Mouse (Mus musculus) embryonic facial prominence, embryonic 15.5 days (tissue): ENCODE data around the gene Pbx4. TPM values are rescaled to one million over a fixed set of nuclear protein-coding genes. Genes with fewer than 3 reads are reported as not detected.

Experiments
- ATAC-seq: fragments of 200-750 bp; cut with Nextera tagmentation; 2 replicates; pipeline ENCODE4 v1.8.0; 2017; ENCODE audit warnings: low read depth, moderate TSS enrichment; ENCODE audit not compliant: insufficient number of reproducible peaks, low FRiP score, low TSS enrichment
- H3K27ac ChIP-seq: fragments of 300-500 bp; sonication (generic); replicated peaks from 2 replicates; pipeline ENCODE4 v1.5.1; 2015; ENCODE audit warnings: mild to moderate bottlenecking, inconsistent platforms
- H3K27me3 ChIP-seq: fragments of 300-500 bp; sonication (generic); 2 replicates; pipeline ENCODE4 v1.6.1; 2015; ENCODE audit warnings: inconsistent platforms
- H3K36me3 ChIP-seq: fragments of 300-500 bp; sonication (generic); 2 replicates; pipeline ENCODE4 v1.6.1; 2015; ENCODE audit warnings: mild to moderate bottlenecking, inconsistent platforms
- H3K4me1 ChIP-seq: fragments of 300-500 bp; sonication (generic); 2 replicates; pipeline ENCODE4 v1.6.1; 2015; ENCODE audit warnings: inconsistent platforms
- H3K4me2 ChIP-seq: fragments of 300-500 bp; sonication (generic); replicated peaks from 2 replicates; pipeline ENCODE4 v1.6.1; 2015; ENCODE audit warnings: mild to moderate bottlenecking, inconsistent platforms
- H3K4me3 ChIP-seq: fragments of 300-500 bp; sonication (generic); replicated peaks from 2 replicates; pipeline ENCODE4 v1.5.1; 2015; ENCODE audit warnings: mild to moderate bottlenecking, inconsistent platforms
- H3K9ac ChIP-seq: fragments of 300-500 bp; sonication (generic); 2 replicates; pipeline ENCODE4 v1.6.1; 2015; ENCODE audit warnings: inconsistent platforms
- H3K9me3 ChIP-seq: fragments of 300-500 bp; sonication (generic); replicated peaks from 2 replicates; pipeline ENCODE4 v1.6.1; 2016; ENCODE audit warnings: inconsistent platforms
- WGBS: fragments of 180-500 bp; shearing (Covaris S2); methylation state at CpG from one replicate; pipeline ENCODE4 v1.1.7; 2015; 5-methylcytosine and 5-hydroxymethylcytosine counted together
- polyA plus RNA-seq: library from polyadenylated mRNA; unstranded; fragments of >200 nt; fragmentation: Nextera tagmentation; extraction: Ambion mirVana; gene quantifications from 2 replicates; pipeline ENCODE4 v1.2.1, GENCODE M21; 2015

The Pbx4 gene
- polyA plus RNA-seq, 1 experiment from 2014 or later: 19.4 TPM

DNA sequence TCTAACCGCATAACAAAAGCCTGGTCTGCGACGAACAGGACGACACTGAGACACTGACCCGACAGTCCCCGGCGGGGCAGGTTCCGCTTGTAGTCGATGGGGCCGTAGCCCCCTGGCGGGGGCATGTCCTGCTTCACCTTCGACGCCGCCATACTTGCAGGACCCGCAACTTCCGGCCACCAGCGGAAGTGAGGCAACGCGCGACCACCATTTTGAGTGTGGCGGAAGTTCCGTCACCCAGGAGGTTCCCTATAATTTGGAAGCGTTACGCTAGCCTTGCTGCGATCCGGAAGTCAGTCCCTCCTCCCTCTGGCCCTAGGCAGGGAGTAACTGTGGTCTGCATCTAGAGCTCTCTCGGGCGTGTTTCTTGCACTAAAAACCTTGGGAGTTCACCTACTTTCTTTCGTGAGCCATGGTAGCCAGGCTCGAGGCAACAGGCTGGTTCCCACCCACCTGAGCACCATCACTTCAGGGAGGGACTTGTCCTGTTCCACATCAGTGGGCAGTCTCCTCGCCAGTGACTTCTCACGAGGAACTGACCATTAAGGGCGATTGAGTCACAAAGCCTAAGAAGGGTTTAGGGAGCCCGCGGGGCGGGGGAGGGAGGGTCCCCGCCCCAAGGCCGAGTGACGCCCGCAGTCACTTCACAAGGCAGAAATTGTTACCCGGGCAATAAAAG is 69.3 kb downstream of the Pbx4 start:
- Histone ChIP-seq H3K4me1 (peaks cover 43% of the 10 kb centered on the region), H3K9me3 (no peaks in the 10 kb centered on the region), H3K27me3 (no peaks in the 10 kb centered on the region), H3K9ac (peak overlapping the region; percentile 66), H3K27ac (peak overlapping the region; percentile 96), H3K4me3 (peak overlapping the region; percentile 79), H3K36me3 (peaks cover 16% of the 10 kb centered on the region; the same call in 1 of the 2 replicates), H3K4me2 (peak overlapping the region; percentile 95)
- WGBS: under 1% methylated on average over 41 of the region's 41 CpGs
- ATAC-seq: peak; percentile 76

DNA sequence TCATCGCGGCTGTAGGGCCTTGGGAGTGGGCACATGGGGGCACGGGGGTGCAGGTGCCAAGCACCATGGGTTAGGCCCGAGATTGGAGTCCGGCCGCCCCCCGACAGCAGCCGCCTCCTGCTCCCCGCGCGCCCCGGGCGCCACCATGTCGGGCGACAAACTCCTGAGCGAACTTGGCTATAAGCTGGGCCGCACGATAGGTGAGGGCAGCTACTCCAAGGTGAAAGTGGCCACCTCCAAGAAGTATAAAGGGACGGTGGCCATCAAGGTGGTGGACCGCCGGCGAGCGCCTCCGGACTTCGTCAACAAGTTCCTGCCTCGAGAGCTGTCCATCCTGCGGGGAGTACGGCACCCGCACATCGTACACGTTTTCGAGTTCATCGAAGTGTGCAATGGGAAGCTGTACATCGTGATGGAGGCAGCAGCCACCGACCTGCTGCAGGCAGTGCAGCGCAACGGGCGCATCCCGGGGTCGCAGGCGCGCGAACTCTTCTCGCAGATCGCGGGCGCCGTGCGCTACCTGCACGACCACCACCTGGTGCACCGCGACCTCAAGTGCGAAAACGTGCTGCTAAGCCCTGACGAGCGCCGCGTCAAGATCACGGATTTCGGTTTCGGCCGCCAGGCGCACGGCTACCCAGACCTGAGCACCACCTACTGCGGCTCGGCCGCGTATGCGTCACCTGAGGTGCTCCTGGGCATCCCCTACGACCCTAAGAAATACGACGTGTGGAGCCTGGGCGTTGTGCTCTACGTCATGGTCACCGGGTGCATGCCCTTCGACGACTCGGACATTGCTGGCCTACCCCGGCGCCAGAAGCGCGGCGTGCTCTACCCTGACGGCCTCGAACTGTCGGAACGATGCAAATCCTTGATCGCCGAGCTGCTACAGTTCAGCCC is 70.1 kb downstream of the Pbx4 start, which contains the start of the genes Tssk6, Ndufa13 and Yjefn3:
Tssk6 (plus strand) TSS at position 22 of the 900 bp plus-strand sequence.
Ndufa13 (minus strand) TSS at position 396 of the 900 bp plus-strand sequence.
Yjefn3 (minus strand) TSS at position 550 of the 900 bp plus-strand sequence.
- peak within 1 kb of the TSS; percentile 66 for H3K9ac ChIP-seq
- H3K36me3 ChIP-seq: peaks cover 18% of the 10 kb centered on the region; the same call in 1 of the 2 replicates
- H3K4me1 ChIP-seq: peaks cover 42% of the 10 kb centered on the region
- H3K4me2 ChIP-seq: peak within 1 kb of the TSS; percentile 95
- 6% methylated on average over 89 of the region's 89 CpGs for WGBS
- H3K4me3 ChIP-seq: peak within 1 kb of the TSS; percentile 79
- peak within 1 kb of the TSS; percentile 96 for H3K27ac ChIP-seq
- H3K9me3 ChIP-seq: no peaks in the 10 kb centered on the region
- H3K27me3 ChIP-seq: no peaks in the 10 kb centered on the region
- ATAC-seq: peak; percentile 16

DNA sequence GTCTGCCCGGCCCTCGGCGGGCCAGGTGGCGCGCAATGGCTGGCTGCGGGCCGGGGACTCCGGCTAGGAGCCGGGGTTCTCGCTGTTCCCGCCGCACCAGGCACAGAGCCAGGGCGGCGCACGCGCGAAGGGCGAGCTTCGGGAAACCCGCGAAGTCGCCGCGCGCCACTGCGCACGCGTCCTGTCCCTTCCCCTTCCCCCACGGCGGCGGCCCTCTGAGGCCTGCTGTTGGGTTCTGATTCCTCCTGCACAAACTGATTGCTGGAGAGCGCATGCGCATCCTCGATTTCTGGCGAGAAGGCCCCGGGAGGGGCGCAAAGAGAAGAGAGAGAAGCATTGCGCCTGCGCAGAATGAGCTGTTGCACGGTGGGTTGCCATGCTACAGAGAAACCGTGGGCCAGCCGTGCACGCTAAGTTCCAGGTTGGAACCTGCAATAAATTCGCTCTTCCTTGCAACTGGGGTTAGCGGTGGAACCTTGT is 70.8 kb downstream of the Pbx4 start:
- Histone ChIP-seq H3K9me3 (no peaks in the 10 kb centered on the region), H3K27ac (peak overlapping the region; percentile 96)
- WGBS: under 1% methylated on average over 44 of the region's 45 CpGs

DNA sequence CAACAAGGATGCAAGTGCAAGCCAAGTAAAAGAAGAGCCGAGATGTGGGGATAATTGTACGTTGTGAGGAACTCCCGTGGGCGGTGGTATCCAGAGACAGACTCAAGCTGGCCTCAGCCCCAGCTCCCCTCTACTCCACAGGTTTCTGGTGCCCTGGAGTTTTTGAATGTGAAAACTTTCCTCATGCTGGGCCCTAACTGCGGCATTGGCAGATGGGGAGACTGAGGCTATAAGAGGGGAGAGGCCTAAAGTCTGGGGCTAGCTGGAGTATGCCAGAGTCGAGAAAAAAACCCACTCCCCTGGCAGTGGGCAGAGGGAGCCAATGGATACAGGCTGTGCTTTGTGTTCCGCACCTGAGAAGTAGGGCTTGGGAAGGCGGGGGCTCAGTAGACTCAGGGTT is 71.8 kb downstream of the Pbx4 start:
- Histone ChIP-seq H3K4me3 (no peak overlapping the region), H3K36me3 (peaks cover 21% of the 10 kb centered on the region), H3K4me1 (peaks cover 38% of the 10 kb centered on the region), H3K9me3 (no peaks in the 10 kb centered on the region), H3K9ac (no peak overlapping the region), H3K27ac (no peak overlapping the region), H3K4me2 (no peak overlapping the region), H3K27me3 (no peaks in the 10 kb centered on the region)
- ATAC-seq: no peak
- 79% methylated on average over 8 of the region's 8 CpGs for WGBS

More for the DNA sequence above, 70.8 kb downstream of the Pbx4 start:
- Histone ChIP-seq H3K4me3 (peak overlapping the region; percentile 79), H3K9ac (peak overlapping the region; percentile 66), H3K36me3 (peaks cover 18% of the 10 kb centered on the region), H3K4me1 (peaks cover 38% of the 10 kb centered on the region), H3K4me2 (peak overlapping the region; percentile 95), H3K27me3 (no peaks in the 10 kb centered on the region)
- ATAC-seq: peak; percentile 91

DNA sequence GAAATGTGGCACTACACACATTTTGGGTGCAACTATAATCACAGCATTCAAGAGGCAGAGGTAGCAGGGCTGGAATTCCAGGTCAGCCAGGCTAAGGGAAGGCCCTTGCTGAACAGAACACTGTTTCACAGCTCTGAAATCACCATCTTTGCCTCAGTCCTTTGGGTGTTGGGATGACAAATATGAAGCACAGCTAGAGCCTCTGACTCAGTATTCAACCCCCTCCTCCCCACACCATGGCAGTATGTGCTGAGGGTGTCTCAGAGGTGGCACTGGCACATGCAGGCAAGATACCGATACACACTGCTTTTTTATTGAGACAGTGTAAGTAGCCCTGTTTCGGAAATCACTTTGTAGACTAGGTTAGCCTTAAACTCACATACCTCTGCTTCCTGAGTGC is 74.0 kb downstream of the Pbx4 start:
- H3K27ac ChIP-seq: no peak overlapping the region
- no peaks in the 10 kb centered on the region for H3K9me3 ChIP-seq
- no peak overlapping the region for H3K4me2 ChIP-seq
- 93% methylated on average over 2 of the region's 2 CpGs for WGBS
- no peaks in the 10 kb centered on the region for H3K27me3 ChIP-seq
- H3K4me3 ChIP-seq: no peak overlapping the region
- no peak overlapping the region for H3K9ac ChIP-seq
- H3K4me1 ChIP-seq: peaks cover 20% of the 10 kb centered on the region; the same call in 1 of the 2 replicates
- H3K36me3 ChIP-seq: peaks cover 43% of the 10 kb centered on the region
- ATAC-seq: no peak

DNA sequence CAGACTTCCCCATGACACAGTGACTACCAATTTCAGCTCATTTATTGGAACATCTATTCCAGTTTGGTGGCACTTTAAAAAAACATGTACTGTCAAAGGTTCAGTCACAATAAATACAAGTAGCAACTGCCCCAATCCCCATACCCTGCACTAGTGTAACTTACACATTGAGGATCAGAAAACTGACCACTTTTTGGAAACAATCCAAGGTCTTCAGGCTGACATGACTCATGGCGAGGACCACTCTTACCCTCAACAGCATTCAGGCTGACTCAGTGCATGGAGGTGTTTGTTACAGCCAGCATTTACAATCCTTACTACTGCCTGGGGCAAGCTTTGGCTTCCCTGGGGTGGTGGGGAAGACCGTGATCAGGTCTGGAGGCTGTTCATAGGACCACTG is 74.8 kb downstream of the Pbx4 start:
- 84% methylated on average over 2 of the region's 2 CpGs for WGBS
- no peak for ATAC-seq
- no peak overlapping the region for H3K4me3 ChIP-seq

DNA sequence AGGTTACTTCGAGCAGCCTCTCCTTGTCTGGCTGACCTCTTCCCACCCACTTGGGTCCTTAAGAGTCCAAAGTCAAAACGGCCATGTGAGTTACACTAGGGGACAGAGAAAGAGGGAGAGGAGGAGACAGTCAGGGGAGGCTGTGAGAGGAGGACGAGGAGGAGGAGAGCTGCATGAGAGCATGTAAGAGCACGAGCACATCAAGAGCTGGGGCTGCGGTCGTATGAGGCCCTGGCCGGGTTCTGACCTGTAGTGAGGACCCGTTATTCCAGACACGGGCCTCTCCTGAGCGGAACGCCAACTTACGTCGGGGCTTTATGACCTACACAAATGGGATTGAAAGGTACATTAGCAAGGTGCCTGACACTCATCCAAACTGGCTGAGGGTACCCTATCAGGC is 79.6 kb downstream of the Pbx4 start:
- Histone ChIP-seq H3K4me2 (no peak overlapping the region), H3K9me3 (no peaks in the 10 kb centered on the region), H3K36me3 (peaks cover 95% of the 10 kb centered on the region), H3K27ac (no peak overlapping the region), H3K4me3 (no peak overlapping the region), H3K27me3 (no peaks in the 10 kb centered on the region), H3K4me1 (no peaks in the 10 kb centered on the region), H3K9ac (no peak overlapping the region)
- no peak for ATAC-seq
- WGBS: 93% methylated on average over 13 of the region's 13 CpGs

More for the DNA sequence above, 74.8 kb downstream of the Pbx4 start:
- H3K27ac ChIP-seq: no peak overlapping the region
- no peaks in the 10 kb centered on the region for H3K27me3 ChIP-seq
- peaks cover 51% of the 10 kb centered on the region for H3K36me3 ChIP-seq
- H3K4me1 ChIP-seq: peaks cover 15% of the 10 kb centered on the region; the same call in 1 of the 2 replicates
- H3K4me2 ChIP-seq: no peak overlapping the region
- H3K9ac ChIP-seq: no peak overlapping the region
- no peaks in the 10 kb centered on the region for H3K9me3 ChIP-seq

DNA sequence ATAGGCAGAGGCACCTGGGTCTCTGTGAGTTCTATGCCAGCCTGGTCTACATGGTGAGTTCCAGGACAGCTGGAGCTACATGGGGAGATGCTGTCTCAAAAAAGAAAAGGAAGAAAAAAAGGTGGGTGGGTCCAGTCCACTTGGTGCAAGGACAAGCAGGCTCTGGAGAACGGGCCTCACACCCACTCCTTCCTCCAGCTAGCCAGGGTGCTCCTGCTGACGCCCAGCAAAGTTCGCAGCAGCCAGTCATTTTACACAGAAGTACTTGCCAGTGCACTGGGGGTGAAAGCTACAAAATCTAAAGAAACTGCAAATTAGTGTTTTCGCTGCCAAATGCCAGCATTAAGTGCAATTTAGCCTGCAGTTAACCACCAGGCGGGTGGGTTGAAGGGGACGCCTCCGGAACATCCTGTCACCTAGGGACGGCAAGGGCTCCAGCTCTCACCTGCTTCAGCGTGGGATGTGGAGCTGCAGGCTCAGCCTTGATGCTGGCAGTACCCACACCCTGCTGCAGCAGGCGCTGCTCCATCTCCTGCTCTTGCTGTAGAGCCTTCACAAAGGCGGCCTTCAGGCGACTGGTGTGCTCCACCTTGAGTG is 80.3 kb downstream of the Pbx4 start:
- Histone ChIP-seq H3K4me2 (no peak overlapping the region), H3K4me3 (no peak overlapping the region), H3K4me1 (no peaks in the 10 kb centered on the region), H3K27ac (no peak overlapping the region), H3K9me3 (no peaks in the 10 kb centered on the region), H3K9ac (no peak overlapping the region), H3K27me3 (no peaks in the 10 kb centered on the region), H3K36me3 (peaks cover 99% of the 10 kb centered on the region)
- WGBS: 86% methylated on average over 12 of the region's 12 CpGs
- ATAC-seq: no peak

DNA sequence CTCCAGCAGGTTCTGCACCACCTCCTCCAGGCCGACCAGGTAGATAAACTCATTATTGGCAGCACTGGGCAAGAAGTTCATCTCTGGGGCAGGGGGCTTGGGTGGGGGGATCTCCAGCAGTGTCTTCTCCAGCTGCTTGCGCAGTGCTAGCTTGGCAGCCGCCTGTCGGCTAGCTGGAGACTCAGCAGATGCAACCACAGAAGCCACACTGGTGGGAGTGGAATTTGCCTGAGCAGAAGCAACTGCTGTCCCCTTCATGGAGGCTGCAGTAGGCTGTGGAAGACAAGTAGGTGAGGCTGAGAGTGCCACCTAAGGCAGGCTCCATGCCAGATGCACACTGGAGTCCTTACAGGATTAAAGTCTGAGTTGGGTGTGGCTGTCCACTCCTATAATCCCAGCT is 82.2 kb downstream of the Pbx4 start:
- 80% methylated on average over 4 of the region's 4 CpGs for whole genome bisulfite sequencing
- H3K9ac ChIP-seq: no peak overlapping the region
- no peak overlapping the region for H3K27ac ChIP-seq
- H3K4me1 ChIP-seq: 0 out of 2 replicates have a peak, but pooled peaks cover 7% of the 10 kb centered on the region
- no peak for ATAC-seq
- no peak overlapping the region for H3K4me3 ChIP-seq
- no peak overlapping the region for H3K4me2 ChIP-seq
- peaks cover 85% of the 10 kb centered on the region for H3K36me3 ChIP-seq
- H3K27me3 ChIP-seq: no peaks in the 10 kb centered on the region
- no peaks in the 10 kb centered on the region for H3K9me3 ChIP-seq

DNA sequence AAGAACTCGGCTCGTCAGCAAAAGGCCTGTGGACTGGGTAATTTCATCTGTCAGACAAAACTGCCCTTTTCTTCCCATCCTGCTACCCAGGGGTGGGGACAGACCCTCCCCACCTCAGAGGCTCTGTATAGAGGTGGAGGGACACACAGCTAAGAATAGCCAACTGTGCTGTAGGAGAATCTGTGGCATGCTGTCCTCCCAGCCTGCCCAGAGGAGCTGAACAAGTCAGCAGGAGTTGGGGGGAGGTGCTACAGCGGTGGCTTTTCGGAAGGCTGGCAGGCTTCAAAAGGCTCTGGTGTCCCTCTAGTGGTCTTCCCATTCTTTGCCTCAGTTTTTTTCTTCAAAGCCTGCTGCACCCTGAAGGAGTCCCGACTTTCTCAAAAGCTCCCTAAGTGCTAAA is 83.5 kb downstream of the Pbx4 start:
- Histone ChIP-seq H3K27ac (no peak overlapping the region), H3K9ac (no peak overlapping the region), H3K4me3 (no peak overlapping the region), H3K4me2 (no peak overlapping the region), H3K9me3 (no peaks in the 10 kb centered on the region), H3K4me1 (peaks cover 18% of the 10 kb centered on the region), H3K27me3 (no peaks in the 10 kb centered on the region), H3K36me3 (peaks cover 72% of the 10 kb centered on the region)
- no peak for ATAC-seq
- 42% methylated on average over 5 of the region's 5 CpGs for WGBS

DNA sequence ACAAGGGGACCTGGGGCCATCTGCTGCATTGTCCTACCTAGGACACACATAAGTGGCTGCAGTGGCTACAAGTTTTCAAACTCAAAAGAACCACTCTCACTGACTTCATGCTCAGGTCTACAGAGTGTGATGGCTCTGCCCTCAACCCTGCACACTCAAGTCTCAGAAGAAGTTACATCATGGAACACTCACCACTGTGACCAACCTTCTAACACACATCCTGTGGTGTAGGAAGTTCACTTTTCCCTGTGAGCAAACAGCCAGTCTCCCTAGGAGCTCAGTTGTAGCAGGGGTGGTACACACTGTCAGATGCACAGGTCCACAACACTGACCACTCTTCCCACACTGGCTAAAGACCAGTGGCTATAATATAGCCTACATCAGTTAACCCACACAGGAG is 86.2 kb downstream of the Pbx4 start:
- peaks cover 28% of the 10 kb centered on the region for H3K4me1 ChIP-seq
- no peak overlapping the region for H3K4me2 ChIP-seq
- H3K9ac ChIP-seq: no peak overlapping the region
- no peak overlapping the region for H3K27ac ChIP-seq
- H3K27me3 ChIP-seq: no peaks in the 10 kb centered on the region
- no peak for ATAC-seq
- H3K9me3 ChIP-seq: no peaks in the 10 kb centered on the region
- H3K4me3 ChIP-seq: no peak overlapping the region
- H3K36me3 ChIP-seq: peaks cover 45% of the 10 kb centered on the region
